Mouse (Mus musculus) urinary bladder, postnatal 25 days (tissue): ENCODE results near the gene Mug1.
"Not testable (repeated sequence)": the region's sequence is repeated elsewhere in the genome, so short reads cannot be mapped to it uniquely, and the experiment has no call there.

ENCODE experiments used
- DNase-seq: peaks from one replicate; pipeline ENCODE4 v3.0.0; 2022; ENCODE audit warnings: low spot score

Gene Mug1

GRCm38 (mm10) chr6:121838271-121838670, at the start of gene Mug1:
TSS of gene Mug1 (plus strand) at chr6:121838541.
- DNase-seq, result not testable (repeated sequence)

GRCm38 (mm10) chr6:121828034-121828433, 10.3 kb upstream of the Mug1 start:
- DNase-seq, result no peak

DNA sequence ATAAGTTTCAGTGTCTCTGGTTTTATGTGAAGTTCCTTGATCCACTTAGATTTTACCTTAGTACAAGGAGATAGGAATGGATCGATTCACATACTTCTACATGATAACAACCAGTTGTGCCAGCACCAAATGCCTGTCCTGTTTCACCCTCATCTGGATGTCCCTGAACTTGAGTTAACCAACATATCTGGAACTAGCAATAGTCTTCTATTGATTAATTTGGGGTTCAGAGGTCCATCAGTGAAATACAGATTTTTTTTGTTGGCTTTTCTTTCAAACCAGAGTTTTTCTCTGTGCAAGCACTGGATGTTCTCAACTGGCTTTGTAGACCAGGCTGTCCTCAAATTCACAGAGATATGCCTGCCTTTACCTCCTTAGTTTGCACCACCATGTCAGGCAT, 2.0 kb upstream of the Mug1 start:
- DNase-seq, result no peak

- DNase-seq, result no peak
These were observed 10.0 kb downstream of the Mug1 start for GRCm38 (mm10) chr6:121848378-121848777.
